Mouse (Mus musculus): Measurements from ENCODE around the gene Bcor. TPM values are rescaled to one million over a fixed set of nuclear protein-coding genes. Genes with fewer than 3 reads are reported as not detected.

Gene Bcor
- polyA plus RNA-seq, 1 experiment from 2014 or later = 17.9 TPM

- peaks cover 100% of the 10 kb centered on the region for H3K27me3 ChIP-seq (ENCODE audit: low read depth, poor library complexity, severe bottlenecking)
- under 1% methylated on average over 27 of the region's 27 CpGs for WGBS
- peaks cover 77% of the 10 kb centered on the region for H3K4me1 ChIP-seq
- no peaks in the 10 kb centered on the region for H3K9me3 ChIP-seq (replicated peaks)
- DNase-seq (ENCODE audit: low spot score) = peak; percentile 63
- H3K27ac ChIP-seq (replicated peaks) = peak overlapping the region; percentile 92
- no peaks in the 10 kb centered on the region for H3K36me3 ChIP-seq
- peak overlapping the region; percentile 72 for H3K4me3 ChIP-seq
These were observed 81.2 kb downstream of the Bcor start for GRCm38 (mm10) chrX:12079059-12079308.

DNA sequence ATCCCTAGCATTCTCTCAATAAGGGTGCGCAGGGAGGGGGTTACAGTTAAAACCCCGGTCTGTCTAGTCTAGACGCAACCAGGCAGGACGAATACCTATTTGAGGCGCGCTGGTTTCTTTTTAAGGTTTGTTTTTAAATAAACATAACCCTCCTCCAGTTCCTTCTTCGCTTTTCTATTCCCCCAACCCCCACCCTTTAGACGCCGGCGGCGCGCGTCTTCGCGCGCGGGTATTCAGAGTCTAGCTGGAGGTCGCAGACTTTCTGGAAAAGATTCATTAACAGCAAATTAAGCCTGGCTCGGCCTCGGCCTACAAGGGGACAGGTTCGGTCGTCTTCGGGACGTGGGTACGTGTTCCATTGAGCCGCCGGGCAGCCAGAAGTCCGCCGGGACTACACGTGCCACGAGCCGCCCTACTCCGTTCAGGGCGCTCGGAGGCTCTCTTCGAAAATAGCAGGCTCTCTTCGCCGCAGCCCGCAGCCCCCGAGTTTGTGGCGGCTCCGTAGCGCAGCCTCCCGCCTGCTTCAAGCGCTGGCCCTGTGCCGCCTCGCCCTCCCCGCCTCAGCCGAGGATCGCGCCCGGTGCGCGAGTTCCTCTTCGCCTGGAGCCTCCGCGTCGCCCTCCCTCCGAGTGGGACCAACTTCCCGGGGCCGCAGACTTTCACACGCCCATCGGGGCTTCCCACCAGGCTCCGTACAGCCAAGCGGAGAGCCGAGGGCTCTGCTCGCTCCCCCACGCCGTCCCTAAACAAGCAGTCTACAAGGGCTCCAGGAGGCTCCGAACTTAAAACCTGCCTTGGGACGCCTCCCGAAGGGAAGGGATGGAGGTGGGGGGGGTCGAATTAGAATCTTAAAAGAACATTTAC, 81.7 kb downstream of the Bcor start:
- Histone ChIP-seq H3K27ac (replicated peaks) (peak overlapping the region; percentile 92), H3K4me1 (peaks cover 77% of the 10 kb centered on the region), H3K9me3 (replicated peaks) (no peaks in the 10 kb centered on the region), H3K4me3 (peak overlapping the region; percentile 72), H3K36me3 (no peaks in the 10 kb centered on the region), H3K27me3 (ENCODE audit: low read depth, poor library complexity, severe bottlenecking) (peaks cover 100% of the 10 kb centered on the region)
- peak; percentile 31 for DNase-seq (ENCODE audit: low spot score)
- 3% methylated on average over 73 of the region's 73 CpGs for WGBS

DNA sequence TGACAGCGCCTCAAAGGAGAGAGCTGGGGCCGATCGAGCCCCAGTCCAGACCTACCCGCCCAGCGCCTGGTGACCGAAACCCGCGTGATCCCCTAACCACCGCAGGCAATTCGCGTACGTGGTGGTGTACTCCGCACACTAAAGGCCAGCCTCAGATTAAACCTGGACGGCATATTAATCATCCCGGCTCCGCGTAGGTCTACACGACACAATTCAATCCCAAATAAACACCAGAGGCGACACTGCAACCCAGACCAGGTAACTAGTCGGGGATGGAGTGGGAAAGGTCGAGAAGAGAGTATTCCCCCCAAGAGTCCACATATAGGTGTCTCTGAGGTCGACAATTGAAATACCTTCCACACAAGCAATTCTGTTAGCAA, 82.6 kb downstream of the Bcor start:
- peaks cover 77% of the 10 kb centered on the region for H3K4me1 ChIP-seq

DNA sequence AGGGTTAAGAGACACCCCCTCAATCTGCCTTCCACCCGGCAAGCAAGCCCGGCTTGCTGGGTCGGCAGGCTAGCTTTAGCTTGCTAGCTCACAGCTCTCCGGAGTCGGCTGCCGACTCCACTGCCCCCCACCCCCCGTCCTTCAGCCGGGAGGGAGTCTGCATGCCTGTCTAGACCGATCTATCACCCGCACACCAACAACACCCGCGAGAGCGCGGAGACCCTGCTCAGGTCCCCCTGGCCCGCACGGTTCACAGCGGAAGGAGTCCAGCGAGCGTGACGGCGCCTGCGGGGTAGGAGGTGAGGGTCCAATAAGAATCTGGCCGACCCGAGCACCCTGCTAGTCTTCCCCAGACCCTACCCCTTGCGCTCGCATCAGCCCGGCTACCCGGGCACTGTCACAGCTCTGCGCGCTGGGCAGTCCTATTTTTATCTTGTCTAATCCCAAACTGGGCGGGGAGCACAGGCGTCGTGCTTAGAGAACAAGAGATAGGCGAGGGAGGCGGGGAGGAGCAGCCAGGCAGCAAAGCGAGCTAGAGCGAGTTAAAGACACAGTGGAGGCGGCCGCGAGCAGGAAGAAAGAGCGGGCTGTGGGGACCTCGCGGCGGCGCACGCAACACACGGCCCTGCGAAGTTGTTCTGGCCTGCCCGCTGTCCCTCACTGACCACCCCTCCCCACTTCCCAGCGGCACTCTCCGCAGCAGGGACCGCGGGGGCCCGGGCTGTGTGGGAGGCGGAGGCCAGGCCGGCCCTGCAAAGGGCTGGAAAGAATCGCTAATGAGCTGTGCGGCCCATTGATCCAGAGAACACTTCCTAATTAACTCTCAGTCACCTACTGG, 83.2 kb downstream of the Bcor start:
- Histone ChIP-seq H3K27me3 (ENCODE audit: low read depth, poor library complexity, severe bottlenecking) (peaks cover 100% of the 10 kb centered on the region), H3K4me1 (peaks cover 78% of the 10 kb centered on the region), H3K36me3 (no peaks in the 10 kb centered on the region), H3K9me3 (replicated peaks) (no peaks in the 10 kb centered on the region), H3K4me3 (peak overlapping the region; percentile 72), H3K27ac (replicated peaks) (peak overlapping the region; percentile 92)
- peak; percentile 68 for DNase-seq (ENCODE audit: low spot score)
- WGBS = 6% methylated on average over 57 of the region's 58 CpGs

More for the DNA sequence above, 82.6 kb downstream of the Bcor start:
- DNase-seq (ENCODE audit: low spot score) = no peak
- Histone ChIP-seq H3K27me3 (ENCODE audit: low read depth, poor library complexity, severe bottlenecking) (peaks cover 100% of the 10 kb centered on the region), H3K9me3 (replicated peaks) (no peaks in the 10 kb centered on the region), H3K36me3 (no peaks in the 10 kb centered on the region), H3K27ac (replicated peaks) (peak overlapping the region; percentile 92), H3K4me3 (peak overlapping the region; percentile 72)
- WGBS = 2% methylated on average over 22 of the region's 22 CpGs

- no peaks in the 10 kb centered on the region for H3K36me3 ChIP-seq
- WGBS = 32% methylated on average over 6 of the region's 6 CpGs
- no peak overlapping the region for H3K4me3 ChIP-seq
- no peaks in the 10 kb centered on the region for H3K9me3 ChIP-seq (replicated peaks)
- peaks cover 100% of the 10 kb centered on the region for H3K4me1 ChIP-seq
- peaks cover 100% of the 10 kb centered on the region for H3K27me3 ChIP-seq (ENCODE audit: low read depth, poor library complexity, severe bottlenecking)
- H3K27ac ChIP-seq (replicated peaks) = no peak overlapping the region
- DNase-seq (ENCODE audit: low spot score) = no peak
These were observed 87.4 kb downstream of the Bcor start for GRCm38 (mm10) chrX:12072721-12073120.

GRCm38 (mm10) chrX:12068978-12069724, 91.0 kb downstream of the Bcor start:
- Histone ChIP-seq H3K27me3 (ENCODE audit: low read depth, poor library complexity, severe bottlenecking) (peaks cover 100% of the 10 kb centered on the region), H3K36me3 (no peaks in the 10 kb centered on the region), H3K4me3 (peak overlapping the region; percentile 34), H3K4me1 (peaks cover 100% of the 10 kb centered on the region), H3K9me3 (replicated peaks) (no peaks in the 10 kb centered on the region), H3K27ac (replicated peaks) (peak overlapping the region; percentile 69)
- 4% methylated on average over 26 of the region's 26 CpGs for WGBS
- DNase-seq (ENCODE audit: low spot score) = peak; percentile 49

- H3K27ac ChIP-seq (replicated peaks) = peak overlapping the region; percentile 69; the same call in 1 of the 2 replicates
- 7% methylated on average over 18 of the region's 18 CpGs for WGBS
- peaks cover 100% of the 10 kb centered on the region for H3K27me3 ChIP-seq (ENCODE audit: low read depth, poor library complexity, severe bottlenecking)
- peaks cover 100% of the 10 kb centered on the region for H3K4me1 ChIP-seq
- no peaks in the 10 kb centered on the region for H3K9me3 ChIP-seq (replicated peaks)
- DNase-seq (ENCODE audit: low spot score) = no peak
- 0 out of 2 replicates have a peak overlapping the region, but pooled peaks have one; percentile 14 for H3K4me3 ChIP-seq
- no peaks in the 10 kb centered on the region for H3K36me3 ChIP-seq
These were observed 92.2 kb downstream of the Bcor start for GRCm38 (mm10) chrX:12067851-12068510.

- peaks cover 100% of the 10 kb centered on the region for H3K4me1 ChIP-seq
- DNase-seq (ENCODE audit: low spot score) = no peak
- no peaks in the 10 kb centered on the region for H3K9me3 ChIP-seq (replicated peaks)
- H3K36me3 ChIP-seq = no peaks in the 10 kb centered on the region
- H3K27ac ChIP-seq (replicated peaks) = peak overlapping the region; percentile 80
- peak overlapping the region; percentile 36 for H3K4me3 ChIP-seq
- peaks cover 100% of the 10 kb centered on the region for H3K27me3 ChIP-seq (ENCODE audit: low read depth, poor library complexity, severe bottlenecking)
- 2% methylated on average over 6 of the region's 6 CpGs for WGBS
These were observed 93.1 kb downstream of the Bcor start for GRCm38 (mm10) chrX:12067031-12067430.

DNA sequence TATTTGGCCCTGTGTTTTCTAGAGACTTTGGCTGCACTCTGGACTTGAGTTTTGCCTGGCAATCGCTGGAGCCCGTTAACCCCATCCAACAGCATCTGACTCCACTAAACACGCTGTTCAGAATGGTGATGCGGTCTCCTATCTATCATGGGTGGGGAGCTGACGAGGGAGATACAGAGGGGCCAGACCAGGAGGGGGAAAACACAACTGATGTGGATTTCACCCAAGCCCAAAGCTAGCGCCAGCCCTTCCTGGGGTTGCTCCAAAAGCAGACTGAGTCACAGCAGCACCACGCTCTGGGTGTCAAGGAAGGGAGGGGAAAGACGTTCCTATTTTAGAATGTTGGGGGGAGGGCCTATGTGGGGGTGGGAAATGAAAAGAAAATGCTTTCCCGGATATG, 94.4 kb downstream of the Bcor start:
- peaks cover 100% of the 10 kb centered on the region for H3K27me3 ChIP-seq (ENCODE audit: low read depth, poor library complexity, severe bottlenecking)
- no peak overlapping the region for H3K4me3 ChIP-seq
- 50% methylated on average over 9 of the region's 9 CpGs for WGBS
- no peak for DNase-seq (ENCODE audit: low spot score)
- H3K27ac ChIP-seq (replicated peaks) = no peak overlapping the region
- H3K36me3 ChIP-seq = no peaks in the 10 kb centered on the region
- H3K9me3 ChIP-seq (replicated peaks) = no peaks in the 10 kb centered on the region
- peaks cover 99% of the 10 kb centered on the region for H3K4me1 ChIP-seq

GRCm38 (mm10) chrX:12062932-12063260, 97.3 kb downstream of the Bcor start:
- H3K9me3 ChIP-seq (replicated peaks) = no peaks in the 10 kb centered on the region
- WGBS = 10% methylated on average over 6 of the region's 6 CpGs
- peak overlapping the region; percentile 75 for H3K27ac ChIP-seq (replicated peaks)
- peak overlapping the region; percentile 29 for H3K4me3 ChIP-seq
- peak; percentile 38 for DNase-seq (ENCODE audit: low spot score)
- H3K4me1 ChIP-seq = peaks cover 77% of the 10 kb centered on the region
- peaks cover 96% of the 10 kb centered on the region for H3K27me3 ChIP-seq (ENCODE audit: low read depth, poor library complexity, severe bottlenecking)
- H3K36me3 ChIP-seq = peaks cover 17% of the 10 kb centered on the region

- 9% methylated on average over 24 of the region's 24 CpGs for WGBS
These were observed 97.8 kb downstream of the Bcor start for GRCm38 (mm10) chrX:12062121-12062931.

More at GRCm38 (mm10) chrX:12062121-12062931, 97.8 kb downstream of the Bcor start:
- Histone ChIP-seq H3K36me3 (peaks cover 22% of the 10 kb centered on the region), H3K4me3 (peak overlapping the region; percentile 29), H3K4me1 (peaks cover 72% of the 10 kb centered on the region), H3K27me3 (ENCODE audit: low read depth, poor library complexity, severe bottlenecking) (peaks cover 96% of the 10 kb centered on the region), H3K9me3 (replicated peaks) (no peaks in the 10 kb centered on the region), H3K27ac (replicated peaks) (peak overlapping the region; percentile 75)
- no peak for DNase-seq (ENCODE audit: low spot score)
